Mouse (Mus musculus): ENCODE data around the gene Mast3. TPM values are rescaled to one million over a fixed set of nuclear protein-coding genes. Genes with fewer than 3 reads are reported as not detected.
A peak's percentile ranks its signal among the peaks of the same experiment; 100 is the strongest.

The Mast3 gene
- total and polyA plus RNA-seq, 2 experiments from 2014 or later: 24.0 to 33.2 TPM

DNA sequence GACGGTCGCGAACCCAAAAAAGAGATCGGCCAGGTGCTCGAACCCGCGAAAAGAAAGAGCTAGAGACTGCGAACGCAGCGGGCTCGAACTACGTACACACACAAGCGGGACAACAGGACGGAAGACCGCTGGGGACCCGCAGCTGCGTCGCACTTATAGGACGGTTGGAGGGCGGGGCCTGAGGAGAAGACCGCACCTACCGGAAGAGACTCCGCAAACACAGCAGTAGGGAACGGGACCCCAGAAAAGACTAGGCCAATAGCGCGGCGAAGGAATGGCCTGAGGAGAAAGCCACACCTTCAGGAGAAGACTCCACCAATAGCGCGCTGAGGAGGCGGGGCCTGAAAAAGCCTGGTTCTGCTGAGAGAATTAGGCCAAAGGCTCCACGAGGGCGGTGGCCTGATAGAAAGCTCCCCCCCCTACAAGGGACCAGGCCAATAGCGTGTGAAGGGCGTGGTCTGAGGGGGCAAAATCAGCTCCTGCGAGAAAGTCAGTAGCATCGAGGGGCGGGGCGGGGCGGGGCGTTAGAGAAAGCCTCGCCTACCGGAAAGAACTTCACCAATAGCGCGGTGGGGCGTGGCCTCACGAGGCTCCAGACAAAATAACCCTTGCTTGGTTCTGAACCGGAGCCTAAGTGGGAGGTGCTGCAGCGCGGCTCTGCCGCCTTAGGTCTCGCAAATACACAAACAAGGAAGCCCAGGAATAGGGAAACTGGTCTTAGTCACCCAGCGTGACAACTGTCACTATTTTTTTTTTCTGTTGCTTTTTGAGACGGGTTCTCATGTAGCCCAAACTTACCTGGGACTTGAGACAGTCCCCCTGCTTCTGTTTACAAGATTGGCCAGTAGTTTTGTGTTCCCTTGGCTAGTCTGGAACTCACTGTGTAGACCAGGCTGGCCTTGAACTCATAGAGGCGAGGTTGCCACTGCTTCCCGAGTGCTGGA, 34.8 kb upstream of the Mast3 start, which contains the start of gene Arrdc2:
Gene Arrdc2 (minus strand): TSS at position 313 of the 944 bp plus-strand sequence.
- 2% methylated on average over 55 of the region's 55 CpGs for WGBS
- TF ChIP-seq CTCF (IDR thresholded peaks at IDR 0.05): peak; percentile 11; the same call in 1 of the 2 replicates
- no peaks in the 10 kb centered on the region for H3K27me3 ChIP-seq (ENCODE audit: insufficient read depth, low read length)
- peak within 1 kb of the TSS; percentile 83 for H3K27ac ChIP-seq (ENCODE audit: low read depth, low read length)
- H3K4me1 ChIP-seq (ENCODE audit: insufficient read depth, low read length): no peaks in the 10 kb centered on the region
- peak within 1 kb of the TSS; percentile 46 for H3K4me3 ChIP-seq (ENCODE audit: low read depth, low read length)
- H3K9ac ChIP-seq (replicated peaks; ENCODE audit: low read length, poor library complexity, severe bottlenecking): peak within 1 kb of the TSS; percentile 71
- peak; percentile 100 for DNase-seq (ENCODE audit: low spot score)
- peak; percentile 96 for ATAC-seq (ENCODE audit: low FRiP score)
- H3K36me3 ChIP-seq (ENCODE audit: insufficient read depth, low read length): peaks cover 6% of the 10 kb centered on the region; the same call in 1 of the 2 replicates
- H3K9me3 ChIP-seq (ENCODE audit: low read length): no peaks in the 10 kb centered on the region
- H3K4me2 ChIP-seq (ENCODE audit: low read depth, low read length, poor library complexity, severe bottlenecking): peak within 1 kb of the TSS; percentile 51

DNA sequence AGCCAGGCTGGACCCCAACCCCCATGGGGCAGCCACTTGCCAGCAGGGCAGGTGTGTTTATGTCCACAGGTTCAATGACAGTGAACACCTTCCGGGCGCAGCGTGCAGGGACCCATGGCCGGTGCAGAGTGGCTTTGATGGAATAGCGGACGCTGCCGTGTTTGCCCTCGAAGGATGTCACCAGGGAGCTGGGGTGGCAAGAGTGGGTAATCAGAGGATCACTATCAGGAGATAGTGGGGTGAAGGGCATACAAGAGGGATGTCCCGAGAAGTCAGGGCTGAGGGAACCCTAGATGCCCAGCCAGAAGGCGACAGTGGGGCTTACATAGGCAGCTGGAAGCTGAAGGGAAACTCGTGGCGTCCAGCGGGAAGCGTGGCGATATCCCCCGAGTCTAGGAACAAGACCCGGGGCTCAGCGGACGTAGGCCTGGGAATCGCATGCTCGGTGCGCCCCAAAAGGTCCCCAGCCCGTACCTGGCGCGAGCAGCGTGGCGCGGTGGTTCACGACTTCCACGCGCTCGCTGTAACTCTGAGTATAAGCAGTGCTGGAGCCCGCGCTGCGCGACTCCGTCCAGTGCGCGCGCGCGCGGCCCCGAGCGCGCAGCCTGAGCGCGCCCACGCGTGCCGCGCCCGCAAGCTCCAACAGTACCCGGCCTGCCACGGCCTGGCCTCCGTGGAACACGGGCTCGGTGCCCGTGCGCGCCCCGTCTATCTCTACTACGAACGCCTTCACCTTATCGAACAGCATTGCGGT, 34.0 kb upstream of the Mast3 start:
- ATAC-seq (ENCODE audit: low FRiP score) (peak; percentile 67), DNase-seq (ENCODE audit: low spot score) (peak; percentile 69)
- no peaks in the 10 kb centered on the region for H3K9me3 ChIP-seq (ENCODE audit: low read length)
- H3K9ac ChIP-seq (replicated peaks; ENCODE audit: low read length, poor library complexity, severe bottlenecking): peak overlapping the region; percentile 71
- peaks cover 6% of the 10 kb centered on the region; the same call in 1 of the 2 replicates for H3K36me3 ChIP-seq (ENCODE audit: insufficient read depth, low read length)
- peak overlapping the region; percentile 51 for H3K4me2 ChIP-seq (ENCODE audit: low read depth, low read length, poor library complexity, severe bottlenecking)
- WGBS: 3% methylated on average over 66 of the region's 66 CpGs
- H3K27me3 ChIP-seq (ENCODE audit: insufficient read depth, low read length): no peaks in the 10 kb centered on the region
- peak overlapping the region; percentile 46 for H3K4me3 ChIP-seq (ENCODE audit: low read depth, low read length)
- TF ChIP-seq CTCF (IDR thresholded peaks at IDR 0.05): no peak
- H3K27ac ChIP-seq (ENCODE audit: low read depth, low read length): peak overlapping the region; percentile 83
- no peaks in the 10 kb centered on the region for H3K4me1 ChIP-seq (ENCODE audit: insufficient read depth, low read length)

DNA sequence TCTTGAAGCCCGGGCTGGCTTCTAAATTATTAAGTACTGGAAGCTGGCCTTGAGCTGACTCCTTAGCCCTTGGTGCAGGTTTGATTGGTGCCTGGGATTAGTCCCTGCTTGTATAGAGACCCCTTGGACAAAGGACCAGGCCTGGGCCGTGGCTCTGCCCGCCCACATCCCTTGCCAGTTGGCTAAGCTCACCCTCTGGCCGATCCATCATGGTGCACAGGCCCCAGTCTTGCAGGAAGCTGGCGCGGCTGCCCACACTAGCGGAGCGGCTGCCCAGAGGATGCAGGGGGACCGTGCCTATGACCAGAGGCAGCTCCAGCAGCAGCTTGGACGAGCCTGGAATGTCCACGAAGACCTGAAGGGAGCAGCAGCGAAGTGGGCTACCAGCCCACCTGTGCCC, 31.8 kb upstream of the Mast3 start:
- ATAC-seq (ENCODE audit: low FRiP score): no peak
- WGBS: 88% methylated on average over 12 of the region's 12 CpGs
- H3K27ac ChIP-seq (ENCODE audit: low read depth, low read length): no peak overlapping the region

DNA sequence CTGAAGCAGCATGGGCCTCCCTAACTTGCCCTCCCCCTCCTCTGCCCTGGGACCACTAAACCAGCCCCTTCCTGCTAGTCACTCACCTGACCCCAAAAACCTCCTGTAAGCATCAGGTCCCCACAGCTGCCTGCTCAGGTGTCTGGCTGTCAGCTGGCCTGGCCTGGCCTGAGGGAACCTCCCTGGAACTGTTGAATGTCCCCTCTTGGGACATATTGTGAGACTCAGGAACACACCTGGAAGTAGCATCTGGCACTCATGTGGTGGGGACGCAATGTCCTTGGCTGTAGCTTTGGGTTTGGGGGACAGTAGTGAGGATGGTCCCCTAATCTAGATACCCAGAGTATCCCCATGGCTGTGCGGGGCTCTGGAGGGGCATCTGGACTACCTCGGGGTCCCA, 29.2 kb upstream of the Mast3 start:
- no peaks in the 10 kb centered on the region for H3K4me1 ChIP-seq (ENCODE audit: insufficient read depth, low read length)
- DNase-seq (ENCODE audit: low spot score) (no peak), ATAC-seq (ENCODE audit: low FRiP score) (no peak)
- no peak overlapping the region for H3K4me2 ChIP-seq (ENCODE audit: low read depth, low read length, poor library complexity, severe bottlenecking)
- H3K9ac ChIP-seq (replicated peaks; ENCODE audit: low read length, poor library complexity, severe bottlenecking): no peak overlapping the region
- peaks cover 6% of the 10 kb centered on the region; the same call in 1 of the 2 replicates for H3K36me3 ChIP-seq (ENCODE audit: insufficient read depth, low read length)
- no peak for TF ChIP-seq CTCF (IDR thresholded peaks at IDR 0.05)
- no peak overlapping the region for H3K4me3 ChIP-seq (ENCODE audit: low read depth, low read length)
- H3K27ac ChIP-seq (ENCODE audit: low read depth, low read length): no peak overlapping the region
- H3K9me3 ChIP-seq (ENCODE audit: low read length): no peaks in the 10 kb centered on the region
- 96% methylated on average over 3 of the region's 3 CpGs for WGBS
- H3K27me3 ChIP-seq (ENCODE audit: insufficient read depth, low read length): no peaks in the 10 kb centered on the region

More for the DNA sequence above, 31.8 kb upstream of the Mast3 start:
- Histone ChIP-seq H3K27me3 (ENCODE audit: insufficient read depth, low read length) (no peaks in the 10 kb centered on the region), H3K4me3 (ENCODE audit: low read depth, low read length) (no peak overlapping the region), H3K4me1 (ENCODE audit: insufficient read depth, low read length) (no peaks in the 10 kb centered on the region), H3K9ac (replicated peaks; ENCODE audit: low read length, poor library complexity, severe bottlenecking) (no peak overlapping the region), H3K9me3 (ENCODE audit: low read length) (no peaks in the 10 kb centered on the region), H3K36me3 (ENCODE audit: insufficient read depth, low read length) (peaks cover 6% of the 10 kb centered on the region; the same call in 1 of the 2 replicates), H3K4me2 (ENCODE audit: low read depth, low read length, poor library complexity, severe bottlenecking) (no peak overlapping the region)
- TF ChIP-seq CTCF (IDR thresholded peaks at IDR 0.05): no peak
- no peak for DNase-seq (ENCODE audit: low spot score)

DNA sequence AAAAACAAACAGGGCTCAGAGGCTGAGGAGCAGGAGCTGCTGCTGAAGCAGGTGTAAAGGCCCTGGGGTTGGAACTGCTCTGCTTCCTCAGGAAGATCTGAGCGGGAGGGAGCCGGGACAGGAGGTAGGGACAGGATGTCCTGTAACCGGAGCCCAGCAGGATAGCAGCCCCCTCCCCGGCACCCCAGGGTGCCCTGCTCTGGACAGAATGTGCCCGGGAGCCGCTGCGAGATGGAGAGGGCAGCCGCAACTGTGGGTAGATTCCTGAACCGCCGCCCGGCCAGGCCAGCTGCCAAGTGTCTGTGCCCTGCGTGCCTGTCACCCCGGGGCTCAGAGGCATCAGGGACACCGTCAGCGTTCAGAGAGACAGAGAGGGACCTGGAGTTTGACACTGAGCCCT, 28.7 kb upstream of the Mast3 start:
- Histone ChIP-seq H3K9ac (replicated peaks; ENCODE audit: low read length, poor library complexity, severe bottlenecking) (no peak overlapping the region), H3K27ac (ENCODE audit: low read depth, low read length) (no peak overlapping the region), H3K4me3 (ENCODE audit: low read depth, low read length) (no peak overlapping the region), H3K4me2 (ENCODE audit: low read depth, low read length, poor library complexity, severe bottlenecking) (no peak overlapping the region), H3K9me3 (ENCODE audit: low read length) (no peaks in the 10 kb centered on the region), H3K36me3 (ENCODE audit: insufficient read depth, low read length) (peaks cover 6% of the 10 kb centered on the region; the same call in 1 of the 2 replicates), H3K4me1 (ENCODE audit: insufficient read depth, low read length) (no peaks in the 10 kb centered on the region), H3K27me3 (ENCODE audit: insufficient read depth, low read length) (no peaks in the 10 kb centered on the region)
- ATAC-seq (ENCODE audit: low FRiP score) (no peak), DNase-seq (ENCODE audit: low spot score) (no peak)
- 49% methylated on average over 15 of the region's 15 CpGs for WGBS
- TF ChIP-seq CTCF (IDR thresholded peaks at IDR 0.05): no peak
